Mouse (Mus musculus) midbrain, embryonic 10.5 days (tissue): ENCODE results near the gene Plcb4. TPM values are rescaled to one million over a fixed set of nuclear protein-coding genes. Genes with fewer than 3 reads are reported as not detected.
A peak's percentile ranks its signal among the peaks of the same experiment; 100 is the strongest.

Experiments used
- DNase-seq: peaks from one replicate; pipeline ENCODE4 v3.0.0-alpha.2; 2017; ENCODE audit warnings: low spot score
- H3K27ac ChIP-seq: fragments of 300-500 bp; sonication (generic); replicated peaks from 2 replicates; pipeline ENCODE4 v1.5.1; 2016; ENCODE audit warnings: mild to moderate bottlenecking
- H3K27me3 ChIP-seq: fragments of 300-500 bp; sonication (generic); 2 replicates; pipeline ENCODE4 v1.6.1; 2016; ENCODE audit warnings: low read depth, mild to moderate bottlenecking; ENCODE audit not compliant: poor library complexity, severe bottlenecking
- H3K36me3 ChIP-seq: fragments of 300-500 bp; sonication (generic); 2 replicates; pipeline ENCODE4 v1.6.1; 2016; ENCODE audit warnings: mild to moderate bottlenecking, moderate library complexity
- H3K4me1 ChIP-seq: fragments of 300-500 bp; sonication (generic); 2 replicates; pipeline ENCODE4 v1.6.1; 2016
- H3K4me3 ChIP-seq: fragments of 300-500 bp; sonication (generic); 2 replicates; pipeline ENCODE4 v1.5.1; 2016; ENCODE audit warnings: mild to moderate bottlenecking, moderate library complexity
- H3K9me3 ChIP-seq: fragments of 300-500 bp; sonication (generic); replicated peaks from 2 replicates; pipeline ENCODE4 v1.6.1; 2016; ENCODE audit warnings: mild to moderate bottlenecking
- WGBS: fragments of 180-500 bp; shearing (Covaris S2); methylation state at CpG from one replicate; pipeline ENCODE4 v1.1.7; 2016; 5-methylcytosine and 5-hydroxymethylcytosine counted together
- polyA plus RNA-seq: library from polyadenylated mRNA; unstranded; fragments of >200 nt; fragmentation: Nextera tagmentation; extraction: Ambion mirVana; gene quantifications from 2 replicates; pipeline ENCODE4 v1.2.1, GENCODE M21; 2016

Plcb4 gene
- polyA plus RNA-seq: 15.7 and 17.5 TPM in 2 replicates

GRCm38 (mm10) chr2:135658486-135659390 lies at the start of gene Plcb4:
Gene Plcb4, plus strand, starts transcription at chr2:135659011.
- H3K9me3 ChIP-seq: no peaks in the 10 kb centered on the region
- H3K27ac ChIP-seq: peak within 1 kb of the TSS; percentile 100
- DNase-seq: peak; percentile 94
- H3K36me3 ChIP-seq: peaks cover 2% of the 10 kb centered on the region
- under 1% methylated on average over 68 of the region's 71 CpGs for whole genome bisulfite sequencing
- H3K4me3 ChIP-seq: peak within 1 kb of the TSS; percentile 88
- H3K4me1 ChIP-seq: peaks cover 25% of the 10 kb centered on the region
- no peaks in the 10 kb centered on the region for H3K27me3 ChIP-seq

- 10% methylated on average over 4 of the region's 4 CpGs for WGBS
- no peaks in the 10 kb centered on the region for H3K9me3 ChIP-seq
- H3K27ac ChIP-seq: no peak overlapping the region
- no peak for DNase-seq
- H3K27me3 ChIP-seq: no peaks in the 10 kb centered on the region
- no peak overlapping the region for H3K4me3 ChIP-seq
- no peaks in the 10 kb centered on the region for H3K36me3 ChIP-seq
- H3K4me1 ChIP-seq: peaks cover 11% of the 10 kb centered on the region
Measured at GRCm38 (mm10) chr2:135614651-135615261, 44.1 kb upstream of the Plcb4 start.

- no peak for DNase-seq
- no peaks in the 10 kb centered on the region for H3K9me3 ChIP-seq
- WGBS: 74% methylated on average over 1 of the region's 1 CpGs
Measured at GRCm38 (mm10) chr2:135616090-135616489, 42.7 kb upstream of the Plcb4 start.

GRCm38 (mm10) chr2:135618551-135618950 lies 40.3 kb upstream of the Plcb4 start:
- Histone ChIP-seq H3K4me1 (peaks cover 11% of the 10 kb centered on the region), H3K4me3 (no peak overlapping the region), H3K9me3 (no peaks in the 10 kb centered on the region), H3K27me3 (no peaks in the 10 kb centered on the region), H3K27ac (no peak overlapping the region), H3K36me3 (no peaks in the 10 kb centered on the region)
- DNase-seq: no peak

More at GRCm38 (mm10) chr2:135616090-135616489, 42.7 kb upstream of the Plcb4 start:
- no peaks in the 10 kb centered on the region for H3K36me3 ChIP-seq
- H3K27ac ChIP-seq: no peak overlapping the region
- no peaks in the 10 kb centered on the region for H3K27me3 ChIP-seq
- no peak overlapping the region for H3K4me3 ChIP-seq
- peaks cover 11% of the 10 kb centered on the region for H3K4me1 ChIP-seq

GRCm38 (mm10) chr2:135619956-135620355 lies 38.9 kb upstream of the Plcb4 start:
- Histone ChIP-seq H3K36me3 (no peaks in the 10 kb centered on the region), H3K4me3 (no peak overlapping the region), H3K27me3 (no peaks in the 10 kb centered on the region), H3K27ac (no peak overlapping the region), H3K4me1 (no peaks in the 10 kb centered on the region), H3K9me3 (no peaks in the 10 kb centered on the region)
- WGBS: 85% methylated on average over 2 of the region's 2 CpGs
- no peak for DNase-seq

- WGBS: 76% methylated on average over 2 of the region's 2 CpGs
- DNase-seq: no peak
Measured at GRCm38 (mm10) chr2:135627821-135628220, 31.0 kb upstream of the Plcb4 start.

GRCm38 (mm10) chr2:135637227-135637626 lies 21.6 kb upstream of the Plcb4 start:
- no peak overlapping the region for H3K4me3 ChIP-seq
- H3K36me3 ChIP-seq: no peaks in the 10 kb centered on the region
- no peaks in the 10 kb centered on the region for H3K9me3 ChIP-seq
- H3K27ac ChIP-seq: no peak overlapping the region
- no peak for DNase-seq
- no peaks in the 10 kb centered on the region for H3K4me1 ChIP-seq
- WGBS: 89% methylated on average over 2 of the region's 2 CpGs
- no peaks in the 10 kb centered on the region for H3K27me3 ChIP-seq

More at GRCm38 (mm10) chr2:135627821-135628220, 31.0 kb upstream of the Plcb4 start:
- Histone ChIP-seq H3K27ac (no peak overlapping the region), H3K36me3 (no peaks in the 10 kb centered on the region), H3K4me1 (peaks cover 9% of the 10 kb centered on the region; the same call in 1 of the 2 replicates), H3K27me3 (no peaks in the 10 kb centered on the region; the same call in 1 of the 2 replicates), H3K9me3 (no peaks in the 10 kb centered on the region), H3K4me3 (no peak overlapping the region)

GRCm38 (mm10) chr2:135641002-135641401 lies 17.8 kb upstream of the Plcb4 start:
- no peaks in the 10 kb centered on the region for H3K36me3 ChIP-seq
- no peak overlapping the region for H3K27ac ChIP-seq
- H3K27me3 ChIP-seq: no peaks in the 10 kb centered on the region
- no peaks in the 10 kb centered on the region for H3K4me1 ChIP-seq
- no peaks in the 10 kb centered on the region for H3K9me3 ChIP-seq
- DNase-seq: no peak
- no peak overlapping the region for H3K4me3 ChIP-seq
- WGBS: 88% methylated on average over 1 of the region's 1 CpGs

GRCm38 (mm10) chr2:135641636-135642035 lies 17.2 kb upstream of the Plcb4 start:
- no peaks in the 10 kb centered on the region for H3K27me3 ChIP-seq
- H3K36me3 ChIP-seq: no peaks in the 10 kb centered on the region
- no peaks in the 10 kb centered on the region for H3K9me3 ChIP-seq
- no peak overlapping the region for H3K27ac ChIP-seq
- WGBS: 90% methylated on average over 2 of the region's 2 CpGs
- H3K4me1 ChIP-seq: no peaks in the 10 kb centered on the region
- no peak for DNase-seq
- H3K4me3 ChIP-seq: no peak overlapping the region

- Histone ChIP-seq H3K9me3 (no peaks in the 10 kb centered on the region), H3K27me3 (no peaks in the 10 kb centered on the region), H3K4me1 (no peaks in the 10 kb centered on the region), H3K27ac (no peak overlapping the region), H3K4me3 (no peak overlapping the region), H3K36me3 (no peaks in the 10 kb centered on the region)
- 77% methylated on average over 3 of the region's 3 CpGs for WGBS
- no peak for DNase-seq
Measured at GRCm38 (mm10) chr2:135646226-135646625, 12.6 kb upstream of the Plcb4 start.

GRCm38 (mm10) chr2:135646654-135647053 lies 12.2 kb upstream of the Plcb4 start:
- Histone ChIP-seq H3K27ac (no peak overlapping the region), H3K9me3 (no peaks in the 10 kb centered on the region), H3K36me3 (no peaks in the 10 kb centered on the region), H3K27me3 (no peaks in the 10 kb centered on the region), H3K4me1 (no peaks in the 10 kb centered on the region), H3K4me3 (no peak overlapping the region)
- WGBS: 88% methylated on average over 6 of the region's 6 CpGs
- DNase-seq: no peak

GRCm38 (mm10) chr2:135647985-135648384 lies 10.8 kb upstream of the Plcb4 start:
- no peak overlapping the region for H3K4me3 ChIP-seq
- no peaks in the 10 kb centered on the region for H3K4me1 ChIP-seq
- H3K27ac ChIP-seq: no peak overlapping the region
- no peaks in the 10 kb centered on the region for H3K27me3 ChIP-seq
- H3K36me3 ChIP-seq: no peaks in the 10 kb centered on the region
- no peak for DNase-seq
- 82% methylated on average over 4 of the region's 4 CpGs for WGBS
- H3K9me3 ChIP-seq: no peaks in the 10 kb centered on the region

- H3K9me3 ChIP-seq: no peaks in the 10 kb centered on the region
- 82% methylated on average over 3 of the region's 3 CpGs for WGBS
- DNase-seq: no peak
- H3K27ac ChIP-seq: no peak overlapping the region
- no peak overlapping the region for H3K4me3 ChIP-seq
- no peaks in the 10 kb centered on the region for H3K4me1 ChIP-seq
- H3K27me3 ChIP-seq: no peaks in the 10 kb centered on the region
- no peaks in the 10 kb centered on the region for H3K36me3 ChIP-seq
Measured at GRCm38 (mm10) chr2:135650885-135651284, 7.9 kb upstream of the Plcb4 start.
